Mouse (Mus musculus) myocyte (in vitro differentiated cells): ENCODE results near the gene Tmem259.

Experiments
- CEBPB ChIP-seq: IDR thresholded peaks from 2 replicates; pipeline ENCODE4 v1.6.1; 2011; ENCODE audit warnings: mild to moderate bottlenecking, moderate library complexity; ENCODE audit not compliant: poor library complexity, insufficient read depth, severe bottlenecking
- E2F4 ChIP-seq: IDR thresholded peaks from one replicate; pipeline ENCODE4 v1.6.1; 2011; ENCODE audit warnings: mild to moderate bottlenecking, control low read depth, moderate library complexity; ENCODE audit not compliant: insufficient read depth
- MAX ChIP-seq: IDR thresholded peaks from one replicate; pipeline ENCODE4 v1.6.1; 2011; ENCODE audit warnings: low read depth, mild to moderate bottlenecking, control low read depth
- MYOD1 ChIP-seq, 3 experiments: IDR thresholded peaks; one replicate each; pipeline ENCODE4 v1.6.1; 2011; ENCODE audit warnings: control low read depth in 2 of 3, low read depth in 2 of 3, mild to moderate bottlenecking in 2 of 3, moderate library complexity in 1 of 3; ENCODE audit not compliant: insufficient read length in 2 of 3, control insufficient read depth in 1 of 3
- MYOG ChIP-seq, 3 experiments: IDR thresholded peaks; one replicate each; pipeline ENCODE4 v1.6.1; 2011; ENCODE audit warnings: control low read depth in 2 of 3, low read depth in 2 of 3, mild to moderate bottlenecking in 2 of 3; ENCODE audit not compliant: insufficient read length in 2 of 3, control insufficient read depth in 1 of 3, insufficient read depth in 1 of 3
- POLR2A ChIP-seq: IDR thresholded peaks from one replicate; pipeline ENCODE4 v1.6.1; 2011; ENCODE audit warnings: low read depth, mild to moderate bottlenecking, control low read depth, moderate library complexity; ENCODE audit not compliant: insufficient read length
- POLR2AphosphoS2 ChIP-seq: IDR thresholded peaks from one replicate; pipeline ENCODE4 v1.6.1; 2011; ENCODE audit warnings: low read depth, control low read depth; ENCODE audit not compliant: insufficient read length
- SRF ChIP-seq: IDR thresholded peaks from one replicate; pipeline ENCODE4 v1.6.1; 2011; ENCODE audit warnings: low read depth; ENCODE audit not compliant: control insufficient read depth, insufficient read length
- TCF12 ChIP-seq: IDR thresholded peaks from one replicate; pipeline ENCODE4 v1.6.1; 2011; ENCODE audit warnings: mild to moderate bottlenecking, control low read depth; ENCODE audit not compliant: poor library complexity, insufficient read depth, severe bottlenecking
- USF1 ChIP-seq: IDR thresholded peaks from one replicate; pipeline ENCODE4 v1.6.1; 2011; ENCODE audit warnings: low read depth, mild to moderate bottlenecking, control low read depth, moderate library complexity

DNA sequence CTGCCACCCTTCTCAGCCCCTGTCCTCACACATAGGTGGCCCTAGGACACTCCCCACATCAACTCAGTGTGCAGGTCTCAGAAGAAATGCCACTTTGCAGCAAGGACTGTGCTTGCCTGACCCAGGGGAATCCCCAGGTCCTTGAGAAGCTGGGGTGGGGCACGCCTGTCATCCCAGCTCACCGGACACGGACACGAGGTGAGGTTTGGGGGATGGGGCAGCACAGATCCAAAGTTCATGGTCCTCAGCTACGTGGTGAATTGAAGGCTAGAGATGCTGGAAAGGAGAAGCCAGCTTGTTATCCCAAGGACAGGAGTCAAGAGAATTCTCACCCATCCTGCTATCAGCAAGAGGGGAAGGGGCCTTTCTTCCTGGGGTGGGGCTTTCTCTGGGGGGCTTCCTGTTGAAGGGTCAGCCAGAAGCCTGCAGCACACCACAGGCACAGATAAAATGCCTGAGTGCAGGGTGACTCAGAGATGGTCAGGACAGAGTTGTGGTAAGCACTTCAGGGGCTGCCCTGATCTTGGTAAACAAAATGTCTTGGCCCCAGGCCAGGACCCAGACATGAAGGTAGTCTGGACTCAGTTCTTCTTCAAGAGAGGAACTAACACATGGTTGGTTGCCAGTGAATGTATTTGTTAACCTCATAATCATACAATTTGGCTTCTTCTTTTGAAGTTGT, 48.8 kb upstream of the Tmem259 start:
- TF ChIP-seq MYOG (IDR thresholded peaks at IDR 0.05; ENCODE audit: control insufficient read depth in 1 of 3, insufficient read depth in 1 of 3, insufficient read length in 2 of 3, low read depth in 2 of 3) (no peak), USF1 (no peak), POLR2A (no peak), MAX (no peak), SRF (no peak), CEBPB (no peak), POLR2AphosphoS2 (peak; percentile 46), MYOD1 (IDR thresholded peaks at IDR 0.05; ENCODE audit: control insufficient read depth in 1 of 3, insufficient read length in 2 of 3, low read depth in 2 of 3) (no peak), TCF12 (no peak), E2F4 (no peak)
